Mouse (Mus musculus): Measurements from ENCODE around the gene Bag5.

Gene Bag5

DNA sequence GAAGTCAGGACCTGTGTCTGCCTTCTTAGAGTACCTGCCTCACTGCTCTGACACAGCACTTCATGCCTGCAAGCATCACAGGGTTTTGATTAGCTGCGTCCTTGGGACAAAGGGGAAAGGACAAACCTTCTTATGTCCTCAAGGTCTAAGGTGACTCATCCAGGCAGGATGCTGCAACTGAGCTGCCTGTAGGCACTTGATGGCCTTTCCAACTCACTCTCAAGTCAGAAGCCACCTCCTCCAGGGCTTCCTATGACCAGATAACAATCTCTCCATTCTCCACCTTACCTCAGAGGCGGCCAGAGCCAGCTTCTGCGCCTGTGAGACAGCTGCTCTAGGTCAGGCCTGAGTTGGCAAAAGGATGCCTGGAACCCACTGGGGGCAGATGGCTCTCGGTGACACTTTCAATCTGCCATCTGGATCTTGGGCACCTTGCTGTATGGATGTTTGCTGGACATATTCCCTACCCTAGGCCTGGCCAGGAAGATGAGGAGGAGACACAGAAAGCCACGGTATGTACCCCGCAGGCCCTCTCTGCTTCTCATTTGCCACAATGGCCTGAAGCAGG is 14.6 kb downstream of the Bag5 start:
- no peak for DNase-seq (ENCODE audit: low spot score)

DNA sequence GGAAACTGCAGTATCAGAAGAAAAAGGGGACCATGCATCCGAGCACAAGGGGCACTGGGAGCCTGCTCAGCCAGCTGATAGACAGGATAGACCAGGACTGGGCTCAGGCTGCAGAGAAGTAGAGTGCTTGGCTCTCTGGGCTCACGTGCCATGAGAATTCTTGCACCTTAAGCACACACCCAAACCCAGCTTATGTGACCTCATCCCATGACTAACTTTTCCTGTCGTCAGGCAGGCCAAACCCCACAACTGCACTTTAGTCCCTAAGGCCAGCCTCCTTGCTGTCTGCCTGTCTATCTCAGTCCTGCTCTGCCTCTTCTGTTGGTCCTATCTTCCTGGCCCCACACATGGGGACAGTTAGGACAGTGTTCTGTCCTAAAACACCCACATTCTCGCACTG is 15.3 kb downstream of the Bag5 start:
- DNase-seq (ENCODE audit: low spot score) = no peak

DNA sequence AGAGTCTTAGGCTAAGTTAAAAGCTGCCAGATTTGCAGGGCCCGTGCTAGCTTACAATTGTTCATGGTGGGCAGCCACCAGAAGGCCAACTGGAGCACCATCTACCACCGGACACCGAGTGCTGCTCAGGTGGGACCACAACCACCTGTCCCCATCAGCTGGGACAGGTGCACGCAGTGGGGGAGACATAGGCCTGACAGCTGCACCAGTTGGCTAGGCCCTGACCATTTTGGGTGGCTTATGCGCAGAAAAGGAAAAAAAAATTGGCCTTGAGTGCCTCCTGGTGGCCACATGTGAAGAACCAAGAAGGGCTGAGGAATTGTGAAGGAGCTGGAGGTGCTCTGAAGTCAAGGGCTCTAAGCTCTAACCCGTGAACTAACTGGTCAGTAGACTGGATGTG is 16.8 kb downstream of the Bag5 start:
- DNase-seq (ENCODE audit: low spot score) = peak; percentile 89

DNA sequence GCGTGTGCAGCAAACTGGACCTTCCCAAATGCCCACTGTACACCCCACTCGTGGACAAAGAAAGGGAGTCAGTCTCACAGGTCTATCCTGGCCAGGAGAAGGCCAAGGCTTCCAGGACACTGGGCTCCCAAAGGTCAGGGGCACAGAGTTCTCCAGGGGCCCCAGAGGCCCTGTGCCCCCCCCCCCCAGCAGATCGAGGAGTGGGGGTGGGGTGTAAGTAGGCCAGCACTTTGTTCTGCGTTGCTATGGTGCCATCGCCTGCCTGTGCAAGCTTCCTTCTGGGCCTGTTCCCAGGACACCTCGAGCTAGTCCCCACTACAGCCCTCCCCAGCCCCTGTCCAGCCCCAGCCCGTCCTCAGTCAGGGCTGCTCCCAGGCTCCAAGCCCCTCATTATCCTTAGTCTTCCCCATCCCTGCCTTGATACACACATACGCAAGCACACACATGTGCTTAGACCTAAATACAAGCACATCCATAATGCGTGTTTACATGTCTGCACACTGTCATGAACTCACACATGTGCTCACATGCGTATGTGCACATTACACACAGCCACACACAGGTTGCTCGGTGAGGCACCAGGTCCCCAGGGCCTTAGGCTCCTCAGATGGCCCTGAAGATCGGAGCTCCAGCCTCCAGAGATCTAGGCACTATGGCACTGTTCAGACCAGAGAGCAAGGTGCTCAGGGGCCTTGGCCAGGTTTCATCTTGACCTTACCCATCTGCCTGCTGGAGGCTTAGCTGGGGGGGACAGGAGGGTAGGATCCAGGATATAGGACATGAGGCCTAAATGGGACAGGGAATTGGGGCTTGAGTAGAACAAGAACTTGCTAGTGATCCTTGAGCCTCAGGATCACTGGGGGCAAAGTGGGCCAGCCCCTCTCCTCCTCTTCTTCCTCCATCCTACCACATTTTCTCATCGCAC is 17.9 kb downstream of the Bag5 start:
- DNase-seq (ENCODE audit: low spot score) = peak; percentile 75

DNA sequence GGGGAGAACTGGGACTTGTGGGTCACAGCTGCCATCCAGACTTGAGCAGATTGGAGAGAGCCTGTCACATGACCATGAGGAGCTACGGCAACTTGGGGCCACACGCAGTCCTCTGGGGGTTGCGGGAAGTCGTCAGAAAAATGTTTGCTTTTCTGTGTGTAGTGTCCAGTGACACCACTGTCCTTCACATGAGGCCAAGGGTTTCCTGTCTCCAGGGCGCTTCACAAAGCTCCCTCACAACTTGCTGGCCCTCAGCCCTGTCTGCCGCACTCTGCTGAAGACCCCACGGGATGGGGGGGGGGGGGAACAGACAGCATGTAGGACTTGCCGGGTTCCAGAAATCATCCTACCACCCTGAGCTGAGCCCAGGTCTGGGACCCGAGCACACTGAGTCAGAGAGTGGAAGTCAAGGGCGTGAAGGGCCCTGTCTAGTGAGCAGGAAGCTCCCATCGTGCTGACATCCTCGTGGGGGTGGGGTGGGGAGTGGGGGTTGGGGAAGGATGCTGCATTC is 18.7 kb downstream of the Bag5 start:
- peak; percentile 73 for DNase-seq (ENCODE audit: low spot score)

DNA sequence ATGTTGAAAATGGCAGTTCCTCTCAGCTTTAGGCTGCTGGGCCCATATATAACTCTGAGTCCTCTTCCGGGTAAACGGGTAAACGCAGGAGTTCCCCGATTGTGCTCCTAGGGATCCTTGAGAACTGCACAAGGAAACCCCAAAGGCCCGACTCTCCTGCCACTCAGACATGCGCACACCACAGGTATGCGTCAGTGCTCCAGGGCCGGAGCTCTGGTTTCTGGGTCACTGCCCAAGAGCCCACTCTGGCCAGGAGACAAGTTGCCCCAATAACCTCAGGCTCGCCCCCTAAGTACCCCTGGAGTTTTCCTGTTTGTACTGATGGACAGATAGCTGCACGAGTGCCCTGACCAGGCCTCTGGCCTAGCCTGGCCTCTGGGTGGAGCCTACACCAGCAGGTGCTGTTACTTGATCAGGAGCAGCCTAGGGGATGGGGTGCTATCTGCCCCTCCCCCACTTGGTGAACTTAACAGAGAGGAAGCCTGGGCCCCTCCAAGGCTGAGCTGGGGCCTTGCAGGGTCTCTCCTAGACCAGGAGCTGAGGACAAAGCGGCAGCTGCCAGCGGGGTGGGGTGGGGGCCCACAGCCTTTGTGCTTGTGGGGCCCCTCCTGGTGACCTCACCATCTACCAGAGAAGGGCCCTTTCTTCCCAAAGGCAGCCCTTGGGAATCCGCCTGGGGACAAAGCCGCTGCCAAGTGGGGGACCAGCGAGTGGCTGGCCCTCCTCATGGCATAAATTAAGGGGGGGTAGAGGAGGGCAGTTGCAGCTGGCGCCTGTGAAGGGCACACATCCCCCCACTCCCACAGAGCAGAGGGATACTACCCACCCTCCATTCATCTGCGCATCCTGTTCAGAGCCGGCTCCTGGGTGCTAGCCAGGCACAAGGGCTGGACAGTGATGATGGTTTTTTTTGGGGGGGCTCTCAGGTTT is 19.5 kb downstream of the Bag5 start:
- peak; percentile 89 for DNase-seq (ENCODE audit: low spot score)

DNA sequence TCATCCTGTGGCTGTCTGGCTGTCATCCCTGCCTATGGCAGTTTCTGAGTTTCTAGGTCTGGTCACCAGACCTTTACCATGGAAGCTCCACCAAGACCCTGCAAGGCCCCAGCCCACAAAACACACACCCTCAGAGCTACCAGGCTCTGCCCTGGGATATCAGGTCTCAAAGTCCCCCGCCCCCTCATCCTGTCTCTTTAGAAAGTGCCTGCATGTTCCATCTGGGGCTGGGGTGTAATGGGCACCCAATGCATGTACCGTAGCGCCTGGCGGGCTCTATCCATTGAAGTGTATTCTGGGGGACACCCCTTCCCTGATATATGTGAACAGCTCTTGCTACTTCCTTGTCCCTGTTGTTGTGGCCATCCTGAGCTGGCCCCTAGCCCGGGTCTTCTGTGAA is 20.2 kb downstream of the Bag5 start:
- DNase-seq (ENCODE audit: low spot score) = no peak

DNA sequence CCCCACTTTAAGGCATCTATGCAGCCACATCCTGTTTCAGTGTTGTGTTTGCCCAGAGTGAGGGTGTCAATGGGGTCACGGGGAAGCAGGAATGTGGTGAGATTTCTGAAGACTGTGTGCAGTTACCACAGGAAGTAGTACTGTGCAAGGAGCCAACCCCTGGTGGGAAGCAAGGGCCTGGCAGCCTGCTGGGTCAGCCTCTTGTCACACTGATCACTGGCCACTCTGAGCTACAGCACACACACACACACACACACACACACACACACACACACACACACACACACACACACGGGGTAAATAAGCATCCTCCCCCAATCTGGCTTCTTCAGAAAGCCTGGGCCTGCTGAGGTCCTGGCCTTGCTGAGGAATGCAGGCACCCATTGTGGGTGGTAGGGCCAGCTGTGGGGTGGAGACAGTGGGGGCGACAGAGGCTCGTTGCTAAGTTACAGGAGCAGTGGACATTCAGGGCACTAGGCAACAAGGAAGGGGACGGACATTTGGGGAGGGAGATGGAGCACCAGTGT is 21.6 kb downstream of the Bag5 start:
- peak; percentile 87 for DNase-seq (ENCODE audit: low spot score)

DNA sequence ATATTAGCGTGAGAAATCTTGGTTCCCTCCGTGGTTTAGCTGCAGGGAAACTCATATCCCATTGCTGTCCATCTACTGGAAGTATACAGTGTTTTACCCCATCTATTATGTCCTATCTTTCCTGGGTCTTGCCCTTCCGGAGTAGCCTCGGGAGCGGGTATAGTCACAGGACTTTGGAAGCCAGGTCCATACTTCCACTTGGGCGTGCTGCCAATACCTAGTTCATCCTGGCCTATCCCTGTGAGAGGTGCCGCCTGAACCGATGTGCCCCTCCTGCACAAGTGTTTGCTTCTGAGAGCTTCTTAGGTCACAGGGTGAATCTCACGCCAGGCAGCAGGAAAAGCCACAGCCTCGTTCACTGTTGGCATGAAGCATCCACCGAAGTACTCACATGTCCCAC is 23.6 kb downstream of the Bag5 start:
- no peak for DNase-seq (ENCODE audit: low spot score)

DNA sequence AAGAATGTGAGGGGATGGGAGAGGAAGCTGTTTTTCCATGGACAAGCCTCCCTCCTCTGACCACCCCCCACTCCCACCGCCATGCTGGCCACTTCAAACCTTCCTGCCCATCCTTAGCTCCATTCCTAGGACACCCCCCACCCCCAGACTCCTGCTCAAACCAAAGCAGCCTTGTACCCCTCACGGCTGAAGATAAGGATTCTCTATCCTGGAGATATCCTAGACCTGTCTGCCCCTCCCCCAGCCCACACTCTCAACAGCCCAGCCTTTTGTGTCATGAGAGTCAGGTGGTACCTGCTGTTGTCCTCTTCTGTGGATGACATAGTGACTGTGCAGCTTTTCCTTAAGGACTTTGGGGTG is 25.0 kb downstream of the Bag5 start:
- DNase-seq (ENCODE audit: low spot score) = no peak

DNA sequence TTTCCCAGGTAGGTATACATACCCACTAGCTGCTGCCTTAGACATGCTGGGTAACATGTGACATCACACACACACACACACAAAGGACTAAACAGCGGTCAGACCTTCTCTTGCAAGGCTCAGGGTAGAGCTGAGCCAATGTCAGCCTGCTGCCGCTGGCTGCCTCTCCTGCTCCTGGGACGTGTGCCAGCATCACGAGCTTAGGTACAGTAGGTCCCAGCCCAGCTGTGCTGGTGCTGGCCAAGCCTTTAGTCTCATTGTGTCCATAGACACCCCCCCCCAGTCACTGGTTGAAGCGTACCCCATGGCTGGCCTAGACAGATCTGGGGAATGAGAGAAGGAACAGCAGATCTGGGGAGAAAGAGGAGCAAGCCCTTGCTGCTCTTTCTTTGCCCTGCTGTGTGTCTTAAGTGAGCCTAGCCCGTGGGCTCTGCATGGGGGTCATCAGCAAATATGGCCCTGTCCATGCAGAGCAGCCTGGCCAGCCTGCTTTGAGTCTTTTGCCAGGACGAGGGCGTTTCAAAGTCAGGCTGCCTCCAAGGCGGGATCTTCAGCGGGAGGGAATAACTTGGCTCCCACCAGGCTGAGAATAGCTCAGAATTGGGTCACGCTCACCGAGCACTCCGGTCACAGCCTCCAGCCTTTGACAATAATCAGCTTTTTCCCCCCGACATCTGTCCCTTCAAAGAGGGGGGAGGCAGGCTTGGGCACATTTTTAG is 25.5 kb downstream of the Bag5 start:
- no peak for DNase-seq (ENCODE audit: low spot score)

DNA sequence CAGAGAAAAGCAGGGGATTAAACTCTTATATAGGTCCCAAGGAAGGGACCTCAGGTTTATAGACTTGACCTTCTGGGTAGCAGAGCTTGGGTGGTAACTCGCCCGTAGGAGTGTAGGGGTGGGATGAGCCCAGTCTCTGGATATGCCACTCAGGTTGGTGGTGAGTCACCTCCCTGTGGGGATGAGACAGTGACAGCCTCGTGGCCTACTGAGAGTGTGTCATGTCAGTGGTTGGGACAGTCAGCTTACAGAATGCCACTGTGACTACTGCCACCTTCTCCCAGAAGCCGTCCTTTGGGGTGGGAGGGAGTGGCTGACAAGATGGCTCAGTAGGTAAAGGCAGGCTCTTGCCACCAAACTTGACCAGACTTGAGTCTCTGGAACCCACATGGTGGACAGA is 26.7 kb downstream of the Bag5 start:
- no peak for DNase-seq (ENCODE audit: low spot score)

DNA sequence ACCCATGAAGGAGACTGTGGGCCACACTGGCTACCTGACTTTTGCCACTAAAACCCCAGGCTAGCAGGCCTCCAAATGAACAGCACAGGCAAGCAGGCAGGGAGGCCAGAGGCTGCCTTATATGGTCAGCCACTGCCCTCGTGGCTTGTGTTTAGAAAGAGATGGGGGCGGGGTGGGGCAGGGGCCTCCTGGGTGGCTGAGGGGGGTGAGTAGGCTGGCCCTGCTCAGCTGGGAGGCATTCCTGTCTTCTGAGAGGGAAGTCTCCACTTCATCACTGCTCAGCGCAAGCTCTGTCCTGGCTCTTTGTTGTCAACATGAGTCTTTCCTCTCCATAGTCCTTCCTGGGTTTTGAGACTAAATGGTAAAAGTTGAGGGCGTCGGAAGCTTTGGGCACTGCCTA is 30.3 kb downstream of the Bag5 start:
- DNase-seq (ENCODE audit: low spot score) = no peak

DNA sequence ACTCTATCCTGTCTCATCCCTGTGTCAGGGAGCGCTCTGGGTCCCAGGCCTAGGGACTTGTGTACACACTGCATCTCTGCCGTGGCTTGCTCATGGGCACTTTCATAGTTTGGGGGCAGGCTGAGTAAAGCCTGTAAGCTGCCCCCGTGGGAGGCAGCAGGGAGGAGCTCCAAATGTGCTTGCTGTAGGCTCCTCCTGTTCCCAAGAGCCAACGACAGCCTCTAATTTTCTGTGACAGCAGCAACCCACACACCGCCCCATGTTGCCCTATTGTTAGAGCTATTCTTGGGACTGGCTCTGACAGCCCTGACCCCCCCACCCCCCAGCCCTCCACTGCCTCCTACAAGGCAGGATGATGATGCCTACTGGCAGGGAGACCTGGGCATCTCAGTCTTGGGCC is 31.1 kb downstream of the Bag5 start:
- DNase-seq (ENCODE audit: low spot score) = no peak

DNA sequence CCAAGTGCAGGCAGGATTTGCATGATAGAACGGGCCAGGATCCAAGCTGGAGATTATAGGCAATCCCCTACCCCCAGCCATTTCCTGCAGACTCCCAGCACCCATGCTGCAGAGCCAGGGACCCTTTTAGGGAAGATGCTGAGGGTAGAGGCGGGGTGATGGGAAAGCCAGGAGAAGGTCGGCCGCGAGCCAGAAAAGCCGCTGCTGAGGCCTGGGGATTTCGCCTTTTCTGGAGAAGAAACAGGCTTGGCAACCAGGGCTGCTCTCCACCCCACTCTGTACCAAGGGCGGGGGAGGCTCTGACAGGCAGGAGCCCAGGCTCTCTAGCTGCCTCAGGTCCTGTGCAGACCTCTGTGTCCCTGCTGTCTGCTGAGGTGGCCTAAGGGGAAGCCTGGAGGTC is 31.8 kb downstream of the Bag5 start:
- no peak for DNase-seq (ENCODE audit: low spot score)

DNA sequence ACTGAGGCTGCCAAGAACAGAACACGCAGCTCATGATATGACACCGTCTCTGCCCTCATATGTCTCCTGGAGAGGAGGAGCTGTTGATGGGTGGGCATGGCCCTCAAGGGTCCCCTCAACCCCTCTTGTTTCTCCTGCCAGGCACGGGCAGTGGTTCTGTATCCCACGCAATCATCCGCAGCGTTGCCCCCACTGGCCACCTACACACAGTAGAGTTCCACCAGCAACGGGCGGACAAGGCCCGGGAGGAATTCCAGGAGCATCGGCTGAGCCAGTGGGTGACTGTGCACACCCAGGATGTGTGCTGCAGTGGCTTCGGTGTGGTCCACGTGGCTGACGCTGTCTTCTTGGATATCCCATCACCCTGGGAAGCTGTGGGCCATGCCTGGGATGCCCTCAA is 32.4 kb downstream of the Bag5 start:
- no peak for DNase-seq (ENCODE audit: low spot score)

DNA sequence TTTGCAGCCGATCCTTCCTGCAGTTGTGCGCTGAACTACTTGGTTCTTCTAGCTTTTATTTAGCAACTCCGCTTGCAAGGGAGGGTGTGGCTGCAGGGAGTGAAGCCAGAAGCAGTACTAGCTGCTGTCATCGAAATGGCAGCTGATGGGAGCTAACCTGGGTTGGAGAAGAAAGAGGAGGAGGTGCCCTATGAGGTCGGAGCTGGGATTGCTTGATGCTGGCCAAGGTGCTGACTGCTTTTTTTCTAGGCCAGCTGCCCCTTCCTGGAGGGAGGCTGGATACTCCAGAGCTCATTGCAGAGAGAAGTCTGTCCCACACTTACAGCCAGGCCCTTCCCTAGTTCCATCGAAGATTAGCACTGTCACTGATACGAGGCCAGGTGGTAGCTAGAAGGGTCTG is 34.1 kb downstream of the Bag5 start:
- no peak for DNase-seq (ENCODE audit: low spot score)

DNA sequence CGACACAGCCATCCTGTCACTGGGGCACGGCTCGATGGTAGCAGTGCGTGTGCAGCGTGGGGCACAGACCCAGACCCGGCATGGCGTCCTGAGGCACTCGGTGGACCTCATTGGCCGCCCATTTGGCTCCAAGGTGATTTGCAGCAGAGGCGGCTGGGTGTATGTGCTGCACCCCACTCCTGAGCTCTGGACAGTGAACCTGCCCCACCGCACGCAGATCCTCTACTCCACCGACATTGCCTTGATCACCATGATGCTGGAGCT is 34.5 kb downstream of the Bag5 start:
- DNase-seq (ENCODE audit: low spot score) = no peak

DNA sequence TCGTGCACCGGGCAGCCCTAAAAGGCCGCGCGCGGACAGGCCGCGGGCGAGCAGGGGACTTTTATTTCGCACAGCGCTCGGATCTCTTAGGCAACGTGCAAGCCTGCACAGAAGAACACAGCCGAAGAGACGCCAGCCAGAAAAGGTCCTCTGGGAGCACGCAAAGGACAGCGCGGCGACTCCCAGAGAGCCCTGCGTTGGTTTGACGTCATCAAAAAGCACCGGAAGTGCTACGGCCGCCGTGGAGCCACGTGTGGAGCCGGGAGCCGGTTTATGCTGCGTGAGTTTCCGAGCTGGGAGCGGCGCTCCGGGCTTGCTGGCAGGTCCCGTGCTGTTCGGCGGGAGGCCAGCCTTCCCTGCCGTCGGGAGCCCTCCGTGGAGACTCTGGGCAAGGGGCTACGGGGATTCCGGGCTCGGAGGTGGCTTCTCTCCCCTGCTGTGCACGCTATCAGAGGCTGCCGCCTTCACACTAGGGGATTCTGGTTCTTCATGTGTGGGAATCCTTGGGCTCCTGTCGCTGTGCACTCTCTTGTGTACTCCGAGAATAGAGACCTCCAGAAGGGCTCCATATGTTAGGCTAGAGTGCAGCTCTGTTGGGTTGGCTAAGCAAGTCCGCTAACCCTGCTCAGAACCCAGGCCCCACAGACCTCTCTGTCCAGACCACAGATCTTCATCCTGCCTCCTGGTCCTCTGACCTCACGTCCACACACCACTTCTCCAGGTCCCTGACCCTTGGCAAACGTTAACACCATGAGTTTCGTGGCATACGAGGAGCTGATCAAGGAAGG is 35.0 kb downstream of the Bag5 start, which contains the start of gene Trmt61a:
Gene Trmt61a, plus strand, starts transcription at position 224 of the 788 bp plus-strand sequence.
- DNase-seq (ENCODE audit: low spot score) = peak; percentile 97

DNA sequence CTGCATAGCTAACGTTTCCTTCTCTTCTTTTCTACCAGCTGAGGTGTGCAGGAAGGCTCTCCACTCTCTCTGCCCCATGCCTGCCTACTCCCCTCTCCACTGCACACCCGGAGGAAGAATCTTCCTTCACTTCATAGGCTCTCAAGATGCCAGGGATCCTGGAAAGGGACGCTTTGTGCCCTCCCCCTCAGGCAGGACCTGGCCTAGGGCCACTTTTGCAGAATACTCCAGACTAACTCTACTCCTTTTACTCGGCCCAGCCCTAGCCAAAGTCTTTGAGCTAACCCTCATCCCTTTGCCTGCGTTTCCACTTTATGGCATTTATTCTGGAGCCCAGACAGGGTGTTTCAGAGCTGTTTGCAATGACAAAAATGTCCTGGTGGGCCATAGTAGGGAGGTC is 35.6 kb downstream of the Bag5 start:
- no peak for DNase-seq (ENCODE audit: low spot score)
